Mouse (Mus musculus): ENCODE data around the gene Rnf227.

The Rnf227 gene

GRCm38 (mm10) chr11:69331929-69332405 lies 8.3 kb upstream of the Rnf227 start:
- DNase-seq: peak; percentile 81

GRCm38 (mm10) chr11:69332713-69333253 lies 7.5 kb upstream of the Rnf227 start:
- peak; percentile 52 for DNase-seq

- DNase-seq: no peak
Measured at GRCm38 (mm10) chr11:69333922-69334321, 6.3 kb upstream of the Rnf227 start.

- no peak for DNase-seq
Measured at GRCm38 (mm10) chr11:69334796-69335195, 5.5 kb upstream of the Rnf227 start.

GRCm38 (mm10) chr11:69346441-69346840 lies 6.2 kb downstream of the Rnf227 start:
- DNase-seq: no peak

DNA sequence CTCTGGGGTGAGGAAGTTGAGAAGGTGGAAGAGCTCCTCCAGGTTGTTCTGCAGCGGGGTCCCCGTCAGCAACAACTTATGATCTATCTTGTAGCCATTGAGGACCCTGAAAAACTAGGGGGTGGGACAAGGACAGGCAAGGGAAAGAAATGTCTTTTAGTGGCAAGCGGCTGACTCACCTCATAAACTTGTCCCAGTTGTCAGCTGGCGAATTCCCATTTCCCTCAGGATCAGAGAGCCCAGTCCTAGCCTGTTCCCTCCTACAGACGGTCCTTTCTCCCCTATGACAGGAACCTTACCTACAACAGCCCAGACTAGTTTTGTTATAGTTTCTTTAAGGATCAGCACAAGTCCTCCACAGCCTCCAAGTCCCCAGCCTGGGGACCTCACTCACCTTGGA lies 16.3 kb downstream of the Rnf227 start:
- DNase-seq: no peak

GRCm38 (mm10) chr11:69357690-69358089 lies 17.4 kb downstream of the Rnf227 start:
- no peak for DNase-seq

GRCm38 (mm10) chr11:69362021-69362420 lies 21.8 kb downstream of the Rnf227 start:
- no peak for DNase-seq

DNA sequence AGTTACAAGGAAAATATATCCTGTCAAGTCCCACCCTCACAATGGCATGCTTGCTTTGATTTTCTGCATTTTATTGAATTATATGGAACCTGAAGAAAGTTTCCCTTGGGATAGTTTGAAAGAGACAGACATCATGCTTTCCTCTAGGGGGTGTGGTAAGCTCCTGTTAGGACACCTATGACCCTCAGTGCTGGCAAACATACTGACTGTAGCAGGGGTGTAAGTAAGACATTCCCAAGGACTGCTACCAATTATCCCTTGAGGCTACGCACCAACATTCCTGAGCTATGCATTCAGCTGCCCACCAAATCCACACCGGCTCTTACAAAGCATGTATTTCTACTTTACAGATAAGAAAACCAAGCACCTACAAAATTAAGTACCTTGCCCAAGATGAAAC lies 22.2 kb downstream of the Rnf227 start:
- no peak for DNase-seq

DNA sequence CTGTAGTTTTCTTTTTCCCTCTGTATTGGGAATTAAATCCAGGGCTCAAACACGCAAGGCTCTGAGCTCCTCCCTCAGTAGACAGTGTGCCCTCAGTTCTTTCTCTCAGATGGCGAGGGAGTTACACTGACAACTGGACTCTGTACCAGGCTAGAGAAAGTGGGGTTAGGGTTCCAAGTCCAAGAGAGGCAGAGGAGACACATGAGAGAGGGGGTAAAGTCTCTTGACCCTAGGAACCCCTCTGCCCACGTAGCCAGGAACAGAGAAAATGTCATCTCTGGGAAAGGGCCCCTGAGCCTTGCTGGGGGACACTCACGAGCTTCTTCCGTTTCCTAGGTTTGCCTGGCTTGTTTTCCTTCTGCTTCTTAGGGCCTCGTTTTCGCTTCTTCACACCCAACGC lies 24.1 kb downstream of the Rnf227 start:
- no peak for DNase-seq

DNA sequence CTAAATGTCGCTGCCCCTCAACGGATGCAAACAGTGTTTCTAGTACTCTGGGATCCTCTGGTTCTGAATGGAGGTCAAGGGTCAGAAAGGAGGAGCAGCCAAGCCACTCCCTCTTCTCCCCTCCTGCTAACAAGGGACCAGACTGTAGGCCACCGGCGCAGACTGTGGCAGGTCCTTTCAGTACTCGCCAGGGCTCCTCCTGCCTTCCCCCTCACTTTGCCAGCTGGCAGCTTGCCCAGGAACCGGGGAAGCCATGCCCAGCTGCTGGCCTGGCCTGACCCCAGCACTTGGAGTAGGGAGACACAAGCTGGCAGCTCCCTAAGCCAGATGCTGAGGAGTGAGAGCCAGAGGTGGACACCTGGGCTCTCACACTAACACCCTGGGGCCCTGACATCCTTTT lies 24.6 kb downstream of the Rnf227 start:
- DNase-seq: peak; percentile 92

DNA sequence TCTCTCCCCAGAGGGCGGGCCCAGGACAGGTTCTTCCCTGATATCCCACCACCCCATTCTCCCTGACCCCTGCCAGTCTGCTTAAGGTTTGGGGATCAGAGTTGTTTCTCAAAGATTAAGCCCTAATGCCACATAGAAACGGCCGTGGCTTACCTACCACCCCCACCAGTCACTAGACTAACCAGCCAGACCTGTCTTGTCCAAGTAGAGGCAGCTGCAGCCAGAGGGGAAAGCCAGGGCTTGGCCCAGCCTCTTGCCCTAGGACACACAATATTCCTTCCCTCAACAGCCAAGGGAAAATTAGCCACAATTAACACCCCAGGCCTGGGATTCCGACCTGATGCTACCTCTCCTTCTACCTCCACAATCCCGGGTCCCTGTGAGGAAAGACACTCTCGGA lies 25.5 kb downstream of the Rnf227 start:
- no peak for DNase-seq

GRCm38 (mm10) chr11:69366157-69366854 lies 26.0 kb downstream of the Rnf227 start:
- peak; percentile 84 for DNase-seq

- DNase-seq: no peak
Measured at GRCm38 (mm10) chr11:69366855-69367615, 26.8 kb downstream of the Rnf227 start.

DNA sequence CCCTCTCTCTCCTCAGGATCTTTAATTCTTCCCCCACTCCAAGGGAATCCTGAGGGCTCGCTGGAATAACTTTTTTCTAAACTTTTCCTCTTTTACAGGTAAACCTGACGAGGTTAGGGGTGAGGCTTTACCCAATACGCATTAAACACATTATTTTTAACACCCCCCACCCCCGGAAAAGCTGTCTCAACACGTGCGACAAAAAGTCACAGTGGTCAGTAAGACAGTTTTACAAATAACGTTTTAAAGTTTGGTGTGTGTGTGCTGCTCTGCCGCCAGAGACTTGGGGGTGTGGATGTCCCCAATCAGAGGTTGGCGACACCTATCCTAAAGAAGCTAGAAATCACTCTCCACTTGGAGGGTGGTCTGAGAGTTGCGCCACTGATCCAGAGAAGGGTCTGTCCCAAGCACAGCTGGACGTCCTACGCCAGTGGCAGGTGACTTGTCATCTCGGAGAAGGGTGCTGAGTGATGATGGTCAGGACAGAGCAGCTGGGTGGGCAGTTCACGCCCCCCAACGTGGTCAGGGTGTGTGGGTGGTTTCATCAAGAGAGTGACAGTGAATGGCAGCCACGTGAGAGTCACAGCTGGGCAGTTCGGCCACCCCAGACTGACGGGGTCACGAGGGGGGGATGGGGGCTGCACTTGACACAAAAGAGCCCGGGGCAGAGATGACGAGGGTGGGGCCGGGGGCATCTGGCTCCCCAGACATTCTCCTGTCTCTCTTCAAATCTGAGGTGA lies 27.5 kb downstream of the Rnf227 start:
- DNase-seq: no peak

DNA sequence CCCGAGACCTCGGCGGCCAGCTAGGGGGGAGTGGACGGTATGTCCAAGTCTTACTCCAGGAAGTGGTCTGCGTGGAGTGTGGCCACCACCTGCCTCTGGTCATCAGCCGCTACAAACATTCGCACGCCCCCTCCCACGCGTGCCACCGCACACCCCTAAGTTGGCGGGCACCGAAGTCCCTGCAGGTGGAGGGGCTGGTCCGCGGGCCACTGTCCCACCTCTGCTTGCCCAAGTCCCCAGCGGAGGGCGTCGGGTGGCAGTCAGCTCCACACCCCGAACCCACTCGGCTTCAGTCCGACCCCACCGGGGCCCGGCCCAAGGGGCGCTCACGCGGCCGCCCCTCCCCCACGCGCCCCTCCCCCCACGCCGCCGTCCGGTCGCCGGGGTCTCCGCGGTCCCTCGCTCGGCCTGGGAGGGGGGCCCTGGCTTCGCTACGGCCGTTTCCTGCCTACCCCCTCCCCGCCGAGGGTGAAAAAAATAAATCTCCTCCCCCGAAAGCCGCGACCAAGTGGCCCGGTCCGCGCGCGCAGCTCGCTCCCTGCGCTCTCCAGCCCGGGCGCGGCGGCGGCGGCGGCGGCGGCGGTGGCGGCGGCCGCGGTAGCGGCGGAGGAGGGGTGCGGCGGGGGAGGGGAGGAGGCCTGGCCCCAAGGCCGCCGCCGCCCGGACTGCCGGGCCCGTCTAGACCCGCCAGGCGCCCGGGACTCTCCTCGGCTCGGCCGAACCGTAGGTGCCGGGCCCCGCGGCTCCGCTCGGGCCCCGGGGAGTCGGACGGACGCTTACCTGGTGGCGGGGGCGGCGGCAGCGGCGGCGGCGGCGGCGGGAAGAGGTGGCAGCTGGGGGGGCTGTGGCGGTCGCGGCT lies 28.3 kb downstream of the Rnf227 start:
- peak; percentile 56 for DNase-seq

DNA sequence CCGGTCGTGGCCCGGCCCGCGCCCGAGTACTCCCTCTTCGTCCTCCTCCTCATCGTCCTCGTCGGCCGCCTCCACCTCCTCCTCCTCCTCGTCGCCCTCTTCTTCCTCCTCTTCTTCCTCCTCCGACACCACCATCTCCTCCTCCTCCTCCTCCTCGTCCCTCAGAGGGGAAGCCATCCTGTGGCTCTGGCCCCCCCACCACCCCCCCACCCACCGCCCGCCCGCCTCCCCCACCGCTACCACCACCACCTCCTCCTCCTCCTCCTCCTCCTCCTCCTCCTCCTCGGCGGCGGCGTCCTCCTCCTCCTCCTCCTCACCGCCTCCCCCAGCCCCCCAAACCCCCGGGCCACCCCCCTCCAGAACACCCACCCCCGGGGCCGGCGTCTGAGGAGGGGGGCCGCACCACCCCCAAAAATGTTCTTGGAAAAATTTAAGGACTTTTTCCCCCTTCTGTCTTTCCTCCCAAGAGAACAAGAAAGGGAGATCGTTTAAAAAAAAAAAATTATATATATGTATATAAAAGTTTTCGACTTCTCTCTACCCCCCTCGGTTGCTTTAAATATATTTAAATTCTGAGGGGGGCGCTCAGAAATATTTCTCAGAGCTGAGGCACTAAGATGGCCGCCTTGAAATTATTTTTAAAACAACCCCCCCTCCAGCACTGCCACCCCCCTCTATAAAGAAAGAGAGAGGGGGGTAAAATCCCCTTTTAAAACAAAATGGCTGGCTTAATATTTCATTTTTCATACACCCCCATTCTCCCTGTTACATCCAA lies 29.1 kb downstream of the Rnf227 start, which contains the start of gene Chd3:
TSS of gene Chd3 (minus strand) at position 192 of the 775 bp plus-strand sequence.
- DNase-seq: no peak

DNA sequence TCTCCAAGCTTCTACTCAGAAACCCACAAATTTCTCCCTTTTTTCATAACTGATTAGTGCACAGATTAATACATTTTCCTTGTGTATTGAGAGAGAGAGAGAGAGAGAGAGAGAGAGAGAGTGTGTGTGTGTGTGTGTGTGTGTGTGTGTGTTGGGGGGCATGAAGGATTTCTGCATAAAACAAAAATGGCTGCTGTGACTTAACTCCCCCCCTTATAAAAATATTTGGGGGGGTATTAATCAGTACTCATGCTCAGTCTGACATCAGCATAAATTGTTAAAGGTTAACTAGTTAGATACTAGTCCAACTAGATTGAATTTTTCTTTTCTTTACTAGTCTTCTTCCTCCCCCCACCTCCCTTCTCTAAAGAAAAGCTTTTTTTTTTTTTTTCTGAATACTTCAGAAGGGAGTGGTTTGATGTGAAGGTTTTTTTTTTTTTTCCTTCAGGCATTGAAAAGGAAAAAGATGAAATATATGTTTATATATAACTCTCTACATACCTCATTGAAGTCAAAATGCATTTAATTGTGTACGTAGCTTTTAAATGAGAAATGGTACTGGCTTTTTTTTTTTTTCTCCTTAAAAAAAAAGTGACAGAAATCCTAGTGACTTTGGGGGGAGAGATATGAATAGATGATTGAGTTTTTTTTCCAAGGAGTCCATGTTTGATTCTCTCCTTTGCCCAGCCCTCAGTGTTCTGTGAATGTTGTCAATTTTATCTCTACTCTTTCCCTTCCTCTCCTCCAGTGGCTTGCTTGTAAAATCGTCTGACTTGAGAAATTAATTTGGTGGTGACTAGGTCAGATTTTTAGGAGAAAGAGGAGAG lies 29.9 kb downstream of the Rnf227 start:
- DNase-seq: no peak

DNA sequence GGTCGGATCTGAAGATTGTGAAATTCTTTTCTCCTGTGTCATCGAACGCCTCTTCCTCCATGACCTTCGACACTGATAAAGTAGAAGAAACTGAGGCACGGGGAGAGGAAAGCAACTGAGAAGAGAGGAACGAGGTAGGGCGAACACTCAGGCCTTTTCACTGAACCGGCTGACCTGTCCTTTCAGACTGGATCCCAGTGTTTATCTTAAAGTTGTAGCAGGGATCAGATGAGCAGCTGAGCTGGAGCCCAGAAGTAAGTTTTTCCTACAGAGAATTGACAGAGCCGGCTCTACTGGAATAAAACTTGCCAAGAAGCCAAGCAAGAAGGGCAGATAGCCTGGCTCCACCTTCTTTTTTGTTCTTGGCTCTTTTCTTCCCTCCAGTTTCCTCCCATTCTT lies 30.6 kb downstream of the Rnf227 start:
- no peak for DNase-seq

DNA sequence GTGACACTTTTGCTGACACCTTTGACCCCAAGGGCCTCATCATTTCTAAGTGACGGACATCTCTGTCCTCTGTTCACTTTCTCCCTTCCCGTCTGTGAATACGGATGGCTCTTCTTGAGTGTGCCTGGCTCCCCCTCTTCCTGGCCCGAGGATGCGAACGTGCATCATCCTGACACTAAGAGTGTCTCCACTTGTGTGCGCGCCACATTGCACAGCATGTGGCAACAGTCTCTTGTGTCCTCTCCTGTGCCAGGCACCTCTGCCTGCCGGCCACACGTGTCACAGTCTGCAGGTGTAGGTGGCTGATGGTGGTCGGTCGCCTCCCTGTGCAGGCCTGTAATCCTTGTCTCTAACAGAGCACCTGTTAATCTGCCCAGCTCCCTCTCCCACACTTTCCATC lies 31.3 kb downstream of the Rnf227 start:
- DNase-seq: peak; percentile 46

Measured in cerebellum, adult 9-10 months (tissue).